Mouse (Mus musculus): Measurements from ENCODE around the gene Ggt7. TPM values are rescaled to one million over a fixed set of nuclear protein-coding genes. Genes with fewer than 3 reads are reported as not detected.

The Ggt7 gene
- polyA plus RNA-seq, 1 experiment = 70.4 TPM

GRCm38 (mm10) chr2:155507721-155508470 is 10.1 kb downstream of the Ggt7 start:
- no peak overlapping the region for H3K4me3 ChIP-seq (ENCODE audit: control insufficient read depth, low read depth, low read length)
- H3K27ac ChIP-seq (ENCODE audit: control insufficient read depth, insufficient read depth, low read depth, low read length) = no peak overlapping the region
- H3K27me3 ChIP-seq (ENCODE audit: control insufficient read depth, insufficient read depth, low read length) = no peaks in the 10 kb centered on the region
- no peaks in the 10 kb centered on the region for H3K36me3 ChIP-seq (ENCODE audit: control insufficient read depth, insufficient read depth, low read length)
- TF ChIP-seq CTCF (IDR thresholded peaks at IDR 0.05; ENCODE audit: control insufficient read depth, insufficient read depth, insufficient replicate concordance, low read depth, low read length) = no peak
- no peak for TF ChIP-seq POLR2A (IDR thresholded peaks at IDR 0.05; ENCODE audit: control insufficient read depth, low read depth, low read length)
- peaks cover 5% of the 10 kb centered on the region for H3K4me1 ChIP-seq (ENCODE audit: control insufficient read depth, insufficient read depth, low read length)

DNA sequence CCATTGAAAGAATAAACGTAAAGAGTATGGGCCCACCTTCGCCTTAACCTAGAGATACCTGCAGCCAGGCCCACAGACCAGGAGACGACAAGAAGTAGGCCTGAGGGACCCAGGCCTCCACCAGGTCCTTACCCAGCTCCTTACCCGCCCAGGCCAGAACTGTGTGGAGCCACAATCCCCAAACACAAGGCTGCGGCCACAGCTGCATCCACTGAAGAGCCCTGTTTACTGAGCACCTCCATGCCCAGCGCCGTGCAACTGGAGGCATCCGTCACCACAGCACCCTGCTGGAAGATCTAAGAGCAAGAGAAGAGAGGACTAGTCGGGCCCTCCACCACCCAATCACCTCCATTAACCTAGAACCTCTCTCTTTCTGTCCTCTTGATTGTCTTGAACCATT is 12.2 kb downstream of the Ggt7 start:
- Histone ChIP-seq H3K4me1 (ENCODE audit: control insufficient read depth, insufficient read depth, low read length) (peaks cover 5% of the 10 kb centered on the region), H3K36me3 (ENCODE audit: control insufficient read depth, insufficient read depth, low read length) (no peaks in the 10 kb centered on the region), H3K4me3 (ENCODE audit: control insufficient read depth, low read depth, low read length) (no peak overlapping the region), H3K27ac (ENCODE audit: control insufficient read depth, insufficient read depth, low read depth, low read length) (no peak overlapping the region), H3K27me3 (ENCODE audit: control insufficient read depth, insufficient read depth, low read length) (no peaks in the 10 kb centered on the region)
- TF ChIP-seq CTCF (IDR thresholded peaks at IDR 0.05; ENCODE audit: control insufficient read depth, insufficient read depth, insufficient replicate concordance, low read depth, low read length) (no peak), POLR2A (IDR thresholded peaks at IDR 0.05; ENCODE audit: control insufficient read depth, low read depth, low read length) (no peak)

DNA sequence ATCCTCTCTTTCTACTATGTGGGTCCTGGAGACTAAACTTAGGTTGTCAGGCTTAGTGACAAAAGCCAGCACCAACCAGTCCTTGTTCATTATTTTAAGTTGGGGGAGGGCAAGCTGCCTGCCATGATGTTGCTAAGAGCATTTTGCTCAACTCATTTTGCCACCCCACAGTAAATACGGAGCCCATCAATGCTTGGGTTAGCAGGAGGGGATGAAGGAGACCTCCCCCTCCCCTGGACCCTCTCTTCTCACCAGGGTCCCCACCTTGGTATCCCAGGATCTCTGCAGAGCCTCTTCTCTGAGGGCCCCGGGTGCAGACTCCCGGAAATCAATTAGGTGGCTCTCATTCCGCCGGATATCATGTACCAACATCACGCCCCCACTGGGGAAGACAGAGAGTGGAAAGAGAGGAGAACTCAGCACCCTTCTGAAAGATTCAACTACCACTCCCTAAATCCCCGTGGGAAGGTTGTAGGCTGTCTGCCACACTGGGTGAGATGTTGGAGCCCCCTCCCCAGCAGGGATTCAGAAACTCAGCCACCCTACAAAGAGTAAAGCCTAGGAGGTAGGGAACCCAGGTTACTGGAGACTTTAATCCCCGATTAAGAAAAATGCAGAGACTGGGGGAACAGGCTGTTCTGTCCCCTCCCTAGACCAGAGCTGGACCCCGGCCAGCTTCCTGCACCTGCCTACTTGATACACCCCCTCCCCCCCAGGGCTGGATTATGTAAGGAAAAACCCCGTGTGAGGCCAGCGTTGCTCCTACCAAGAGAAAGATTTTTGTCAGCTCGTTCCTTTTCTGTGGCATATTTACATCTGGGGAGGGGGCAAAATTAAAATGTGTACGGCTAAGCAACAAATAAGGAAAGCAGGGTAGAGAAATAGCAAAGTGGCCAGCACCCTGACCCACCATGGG is 13.3 kb downstream of the Ggt7 start:
- TF ChIP-seq CTCF (IDR thresholded peaks at IDR 0.05; ENCODE audit: control insufficient read depth, insufficient read depth, insufficient replicate concordance, low read depth, low read length) (no peak), POLR2A (IDR thresholded peaks at IDR 0.05; ENCODE audit: control insufficient read depth, low read depth, low read length) (no peak)
- Histone ChIP-seq H3K27ac (ENCODE audit: control insufficient read depth, insufficient read depth, low read depth, low read length) (no peak overlapping the region), H3K27me3 (ENCODE audit: control insufficient read depth, insufficient read depth, low read length) (no peaks in the 10 kb centered on the region), H3K36me3 (ENCODE audit: control insufficient read depth, insufficient read depth, low read length) (no peaks in the 10 kb centered on the region), H3K4me3 (ENCODE audit: control insufficient read depth, low read depth, low read length) (no peak overlapping the region), H3K4me1 (ENCODE audit: control insufficient read depth, insufficient read depth, low read length) (peaks cover 5% of the 10 kb centered on the region)

DNA sequence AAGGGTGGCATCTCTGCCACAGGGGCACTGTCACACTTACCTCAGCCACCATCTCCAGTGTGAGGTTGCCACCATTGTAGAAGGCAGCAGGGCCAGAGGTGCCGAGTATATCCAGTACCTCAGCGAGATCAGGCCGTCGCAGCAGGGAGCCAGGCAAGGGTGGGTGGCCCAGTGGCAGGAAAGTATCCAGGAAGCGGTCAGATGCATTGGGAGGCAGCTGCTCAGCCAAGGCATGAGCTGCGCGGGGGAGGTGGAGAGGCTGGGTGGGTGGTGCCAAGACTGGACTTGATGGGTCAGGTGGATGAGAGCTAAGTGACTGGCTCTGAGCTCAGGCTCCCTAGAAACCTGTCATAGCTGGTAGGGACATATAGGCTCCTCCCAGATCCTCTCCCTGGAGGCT is 15.4 kb downstream of the Ggt7 start:
- no peaks in the 10 kb centered on the region for H3K36me3 ChIP-seq (ENCODE audit: control insufficient read depth, insufficient read depth, low read length)
- no peak overlapping the region for H3K4me3 ChIP-seq (ENCODE audit: control insufficient read depth, low read depth, low read length)
- peaks cover 5% of the 10 kb centered on the region for H3K4me1 ChIP-seq (ENCODE audit: control insufficient read depth, insufficient read depth, low read length)
- no peaks in the 10 kb centered on the region for H3K27me3 ChIP-seq (ENCODE audit: control insufficient read depth, insufficient read depth, low read length)
- no peak overlapping the region for H3K27ac ChIP-seq (ENCODE audit: control insufficient read depth, insufficient read depth, low read depth, low read length)
- TF ChIP-seq POLR2A (IDR thresholded peaks at IDR 0.05; ENCODE audit: control insufficient read depth, low read depth, low read length) (no peak), CTCF (IDR thresholded peaks at IDR 0.05; ENCODE audit: control insufficient read depth, insufficient read depth, insufficient replicate concordance, low read depth, low read length) (no peak)

GRCm38 (mm10) chr2:155490998-155491397 is 27.0 kb downstream of the Ggt7 start:
- TF ChIP-seq POLR2A (IDR thresholded peaks at IDR 0.05; ENCODE audit: control insufficient read depth, low read depth, low read length) (no peak), CTCF (IDR thresholded peaks at IDR 0.05; ENCODE audit: control insufficient read depth, insufficient read depth, insufficient replicate concordance, low read depth, low read length) (no peak)
- H3K36me3 ChIP-seq (ENCODE audit: control insufficient read depth, insufficient read depth, low read length) = no peaks in the 10 kb centered on the region
- no peak overlapping the region for H3K4me3 ChIP-seq (ENCODE audit: control insufficient read depth, low read depth, low read length)
- no peaks in the 10 kb centered on the region for H3K27me3 ChIP-seq (ENCODE audit: control insufficient read depth, insufficient read depth, low read length)
- no peaks in the 10 kb centered on the region for H3K4me1 ChIP-seq (ENCODE audit: control insufficient read depth, insufficient read depth, low read length)
- no peak overlapping the region for H3K27ac ChIP-seq (ENCODE audit: control insufficient read depth, insufficient read depth, low read depth, low read length)

DNA sequence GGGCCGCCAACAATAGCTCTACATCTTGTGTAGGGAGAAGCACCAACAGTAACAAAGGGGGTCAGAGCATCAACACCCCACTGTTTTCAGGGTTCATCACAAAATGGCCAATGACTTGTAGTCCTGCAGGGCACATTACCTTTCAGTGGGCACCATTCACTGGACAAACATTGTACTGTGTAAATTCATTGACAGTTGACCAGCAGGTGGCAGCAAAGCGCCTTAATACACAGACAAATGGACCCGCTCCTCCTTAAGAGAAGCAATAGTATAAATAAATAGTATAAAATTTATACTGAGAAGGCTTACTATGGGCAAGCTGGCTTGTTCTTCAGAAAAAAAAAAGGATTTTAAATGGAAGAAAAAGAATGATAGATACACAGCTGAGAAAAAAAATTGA is 36.0 kb downstream of the Ggt7 start:
- H3K4me3 ChIP-seq (ENCODE audit: control insufficient read depth, low read depth, low read length) = no peak overlapping the region
- H3K27me3 ChIP-seq (ENCODE audit: control insufficient read depth, insufficient read depth, low read length) = no peaks in the 10 kb centered on the region
- TF ChIP-seq CTCF (IDR thresholded peaks at IDR 0.05; ENCODE audit: control insufficient read depth, insufficient read depth, insufficient replicate concordance, low read depth, low read length) (0 out of 2 replicates have a peak, but pooled peaks have one; percentile 12), POLR2A (IDR thresholded peaks at IDR 0.05; ENCODE audit: control insufficient read depth, low read depth, low read length) (no peak)
- no peaks in the 10 kb centered on the region for H3K36me3 ChIP-seq (ENCODE audit: control insufficient read depth, insufficient read depth, low read length)
- no peaks in the 10 kb centered on the region for H3K4me1 ChIP-seq (ENCODE audit: control insufficient read depth, insufficient read depth, low read length)
- H3K27ac ChIP-seq (ENCODE audit: control insufficient read depth, insufficient read depth, low read depth, low read length) = no peak overlapping the region

GRCm38 (mm10) chr2:155473570-155474088 is 44.4 kb downstream of the Ggt7 start, which contains the start of gene Ncoa6:
Gene Ncoa6, minus strand, starts transcription at chr2:155473894.
- TF ChIP-seq CTCF (IDR thresholded peaks at IDR 0.05; ENCODE audit: control insufficient read depth, insufficient read depth, insufficient replicate concordance, low read depth, low read length) = no peak
- peak; percentile 67 for TF ChIP-seq POLR2A (IDR thresholded peaks at IDR 0.05; ENCODE audit: control insufficient read depth, low read depth, low read length)
- Histone ChIP-seq H3K27me3 (ENCODE audit: control insufficient read depth, insufficient read depth, low read length) (no peaks in the 10 kb centered on the region), H3K4me1 (ENCODE audit: control insufficient read depth, insufficient read depth, low read length) (peaks cover 6% of the 10 kb centered on the region), H3K4me3 (ENCODE audit: control insufficient read depth, low read depth, low read length) (peak within 1 kb of the TSS; percentile 95), H3K27ac (ENCODE audit: control insufficient read depth, insufficient read depth, low read depth, low read length) (peak within 1 kb of the TSS; percentile 90), H3K36me3 (ENCODE audit: control insufficient read depth, insufficient read depth, low read length) (no peaks in the 10 kb centered on the region)
